Mouse (Mus musculus): ENCODE data around the gene Rad23a.

DNA sequence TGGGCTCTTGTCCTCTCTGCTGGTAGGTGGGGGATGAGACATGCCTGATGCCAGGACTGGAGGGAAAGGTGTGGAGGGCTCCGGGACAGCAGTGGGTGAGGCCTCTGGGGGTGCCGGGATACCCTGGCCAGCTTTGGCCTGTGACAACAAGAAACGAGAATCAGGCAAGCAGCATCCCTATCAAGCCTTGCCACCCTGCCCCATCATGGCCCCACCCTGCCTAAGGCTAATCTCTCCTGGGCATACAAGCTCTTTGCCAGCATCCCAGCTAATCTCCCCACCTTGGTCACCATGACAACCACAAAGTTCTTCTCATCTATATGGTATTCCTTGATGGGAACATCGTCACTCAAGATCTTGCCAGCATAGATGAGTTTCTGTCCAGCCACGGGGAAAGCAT, 2.0 kb downstream of the Rad23a start:
- no peak for TF ChIP-seq HCFC1 (IDR thresholded peaks at IDR 0.05; ENCODE audit: low read depth, low read length)
- TF ChIP-seq CTCF (IDR thresholded peaks at IDR 0.05 in 2 of 3, conservative IDR thresholded peaks at IDR 0.05 in 1 of 3; ENCODE audit: control insufficient read depth in 1 of 3, insufficient read depth in 1 of 3, low read depth in 2 of 3, low read length in 3 of 3, poor library complexity in 1 of 3, severe bottlenecking in 1 of 3) = no peak
- no peak for TF ChIP-seq NELFE (IDR thresholded peaks at IDR 0.05; ENCODE audit: low read depth, low read length)
